Mouse (Mus musculus) MEL-GATA-1-ER (cell line): Measurements from ENCODE around the gene Hist4h4.
A peak's percentile ranks its signal among the peaks of the same experiment; 100 is the strongest.

Experiments
- DNase-seq: peaks from one replicate; pipeline ENCODE4 v3.0.0-alpha.2; 2012; ENCODE audit warnings: low read depth; ENCODE audit errors: extremely low read depth

Gene Hist4h4

DNA sequence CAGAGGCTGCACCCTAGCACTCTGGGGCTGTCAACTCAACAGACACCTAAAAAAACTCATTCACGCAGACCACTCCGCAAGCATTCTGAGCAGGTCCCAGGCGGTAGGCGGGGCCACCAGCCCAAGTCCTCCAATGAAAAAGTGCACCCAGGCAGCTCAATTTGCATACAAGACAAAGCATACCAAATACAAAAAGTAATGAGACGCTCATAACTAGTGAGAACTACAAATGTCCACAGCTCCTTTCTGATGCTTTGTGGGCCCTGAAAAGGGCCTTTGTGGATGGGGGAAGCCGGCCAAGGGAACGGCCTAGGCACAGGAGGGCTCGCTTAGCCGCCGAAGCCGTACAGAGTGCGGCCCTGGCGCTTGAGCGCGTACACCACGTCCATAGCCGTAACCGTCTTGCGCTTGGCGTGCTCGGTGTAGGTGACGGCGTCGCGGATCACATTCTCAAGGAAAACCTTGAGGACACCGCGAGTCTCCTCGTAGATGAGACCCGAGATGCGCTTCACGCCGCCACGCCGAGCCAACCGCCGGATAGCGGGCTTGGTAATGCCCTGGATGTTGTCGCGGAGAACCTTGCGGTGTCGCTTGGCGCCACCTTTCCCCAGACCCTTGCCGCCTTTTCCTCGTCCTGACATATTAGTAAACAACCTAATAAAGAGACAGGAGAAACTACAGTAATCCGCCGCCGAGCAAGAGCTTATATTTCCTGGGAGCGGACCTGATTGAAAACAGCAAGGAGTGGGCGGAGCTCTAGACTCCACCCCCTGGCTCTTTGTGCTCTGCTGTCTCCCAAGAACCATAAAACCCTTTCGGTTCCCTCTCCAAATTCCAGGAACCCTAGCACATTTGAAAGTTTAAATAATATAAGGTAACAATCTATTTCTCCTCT lies at the start of gene Hist4h4:
Gene Hist4h4 (minus strand): TSS at position 677 of the 895 bp plus-strand sequence.
- peak; percentile 98 for DNase-seq

DNA sequence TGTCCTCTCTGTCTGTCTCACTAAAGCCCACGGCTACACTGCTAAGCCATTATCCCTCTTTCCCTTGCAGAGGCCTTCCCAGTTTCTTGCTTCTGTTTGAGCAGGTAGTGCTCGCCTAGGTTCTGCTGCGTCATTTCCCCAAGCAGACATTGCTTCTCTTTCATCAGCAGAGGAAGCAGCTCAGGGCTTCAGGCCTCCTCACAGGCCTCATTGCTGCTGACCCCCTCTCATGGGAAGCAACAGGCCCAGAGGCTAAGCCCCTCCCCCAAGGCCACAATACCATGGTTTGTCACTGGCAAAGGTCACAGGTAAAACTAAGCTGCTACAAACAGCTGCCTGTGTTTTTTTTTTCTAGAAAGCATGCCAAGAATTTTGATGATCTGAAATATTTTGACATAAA lies 48.5 kb upstream of the Hist4h4 start:
- no peak for DNase-seq

DNA sequence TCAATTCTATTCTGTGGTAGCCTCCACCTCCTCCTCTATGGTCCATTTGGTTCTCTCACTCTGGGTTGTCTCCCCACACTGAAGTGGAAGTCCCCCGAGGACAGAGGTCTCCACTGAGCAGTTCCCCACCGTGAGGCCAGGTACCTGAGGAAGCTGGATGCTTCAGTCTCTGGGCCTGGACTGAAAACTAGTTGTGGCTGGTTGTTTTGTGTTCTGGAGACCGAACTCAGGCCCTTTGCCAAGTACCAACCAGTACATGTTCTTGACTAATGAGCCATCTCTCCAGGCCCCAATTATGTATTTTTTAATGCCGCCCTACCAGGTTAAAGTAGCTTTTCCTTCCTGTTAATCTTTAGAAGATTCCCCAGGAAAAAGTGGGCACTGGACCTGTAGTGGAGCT lies 48.1 kb upstream of the Hist4h4 start:
- no peak for DNase-seq

DNA sequence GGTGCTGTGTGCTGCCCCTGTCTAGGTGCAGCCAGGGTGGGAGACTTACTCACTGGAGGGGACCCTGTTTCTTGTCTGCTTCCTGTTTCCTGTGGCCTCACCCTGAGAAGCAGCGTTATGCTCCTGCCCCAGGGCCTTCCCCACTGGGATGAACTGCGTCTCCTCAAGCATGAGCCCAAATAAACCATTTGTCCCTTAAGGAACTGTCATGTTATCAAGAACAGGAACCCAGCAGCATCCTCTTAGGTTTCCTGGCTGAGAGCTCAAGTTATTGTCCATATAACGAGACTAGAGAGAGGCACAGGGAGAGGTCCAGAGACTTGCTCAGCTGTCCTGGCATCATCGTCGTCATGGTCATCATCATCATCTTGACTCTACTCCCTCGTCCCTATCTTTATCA lies 46.1 kb upstream of the Hist4h4 start:
- no peak for DNase-seq

DNA sequence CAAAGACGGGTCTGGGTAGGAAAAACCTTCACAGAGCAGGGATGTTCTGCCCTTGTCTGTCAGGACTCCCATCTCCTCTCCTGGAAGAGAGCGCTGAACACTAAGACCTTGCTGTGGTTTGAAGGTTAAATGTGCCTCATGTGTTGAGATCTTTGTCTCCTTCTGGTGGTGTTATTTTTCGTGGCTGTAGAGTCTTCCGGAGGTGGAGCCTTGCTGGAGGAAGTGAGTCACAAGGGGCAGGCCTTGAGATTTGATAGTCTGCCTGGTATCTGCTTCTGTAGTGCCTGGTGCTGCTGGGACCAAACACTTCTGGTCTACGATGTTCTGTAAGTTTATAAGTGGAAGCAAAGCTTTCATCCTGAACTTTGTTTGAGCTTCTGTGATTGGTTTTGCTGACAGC lies 44.8 kb upstream of the Hist4h4 start:
- no peak for DNase-seq

DNA sequence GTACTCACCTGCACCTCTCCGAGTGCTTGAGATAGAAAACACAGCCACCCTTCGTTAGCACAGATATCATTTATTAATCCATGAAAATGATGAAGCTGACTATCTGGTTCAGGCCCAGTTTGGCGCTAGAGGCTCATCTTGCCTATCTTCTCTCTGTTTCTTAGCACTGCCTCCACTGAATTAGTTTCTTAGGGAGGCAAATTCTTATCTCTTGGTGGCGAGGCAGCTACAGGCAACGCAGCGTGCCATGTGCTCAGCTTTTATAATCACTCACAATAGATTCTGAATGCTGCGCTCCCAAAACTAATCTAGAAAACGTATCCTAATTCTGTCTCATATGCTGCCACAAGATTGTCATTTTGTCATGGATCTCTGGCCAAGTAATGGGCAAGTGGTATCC lies 44.2 kb upstream of the Hist4h4 start:
- DNase-seq: no peak

DNA sequence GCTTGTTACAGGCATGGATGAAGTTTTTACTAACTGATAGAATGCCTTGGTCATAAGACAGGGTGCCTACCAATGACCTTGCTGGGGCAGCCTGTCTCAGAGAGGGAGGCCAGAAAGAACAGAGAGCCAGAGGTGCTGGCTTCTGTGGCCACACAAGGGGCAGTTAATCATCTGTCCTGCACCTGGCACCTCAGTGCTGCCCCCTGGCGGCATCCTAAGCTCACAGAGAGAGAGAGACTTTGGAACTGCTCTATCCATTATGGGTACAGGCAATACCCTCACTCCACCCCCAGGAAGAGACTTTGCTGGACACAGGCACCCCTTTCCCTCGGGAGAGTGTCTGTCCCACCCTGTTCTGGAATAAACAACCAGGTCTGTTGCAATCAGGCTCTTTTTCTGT lies 43.6 kb upstream of the Hist4h4 start:
- DNase-seq: no peak

DNA sequence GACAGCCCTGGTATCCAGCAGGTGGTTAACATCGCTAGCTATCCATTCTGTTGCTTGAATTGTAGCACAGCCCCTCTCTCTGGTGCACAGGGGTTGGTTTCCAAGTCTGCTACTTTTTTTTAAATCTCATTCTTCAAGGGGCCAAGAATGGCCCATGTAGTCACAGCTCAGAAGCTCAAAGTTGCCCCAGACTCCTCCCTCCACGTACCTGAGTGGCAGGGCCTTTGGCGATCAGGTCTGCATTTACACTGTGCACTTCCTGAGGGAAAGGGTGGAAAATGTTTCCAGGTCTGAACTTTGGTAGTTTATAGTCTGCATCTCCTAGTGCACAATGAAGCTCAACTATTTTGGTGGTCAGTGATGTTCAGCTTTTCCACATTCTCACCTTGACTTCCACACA lies 43.1 kb upstream of the Hist4h4 start:
- no peak for DNase-seq

DNA sequence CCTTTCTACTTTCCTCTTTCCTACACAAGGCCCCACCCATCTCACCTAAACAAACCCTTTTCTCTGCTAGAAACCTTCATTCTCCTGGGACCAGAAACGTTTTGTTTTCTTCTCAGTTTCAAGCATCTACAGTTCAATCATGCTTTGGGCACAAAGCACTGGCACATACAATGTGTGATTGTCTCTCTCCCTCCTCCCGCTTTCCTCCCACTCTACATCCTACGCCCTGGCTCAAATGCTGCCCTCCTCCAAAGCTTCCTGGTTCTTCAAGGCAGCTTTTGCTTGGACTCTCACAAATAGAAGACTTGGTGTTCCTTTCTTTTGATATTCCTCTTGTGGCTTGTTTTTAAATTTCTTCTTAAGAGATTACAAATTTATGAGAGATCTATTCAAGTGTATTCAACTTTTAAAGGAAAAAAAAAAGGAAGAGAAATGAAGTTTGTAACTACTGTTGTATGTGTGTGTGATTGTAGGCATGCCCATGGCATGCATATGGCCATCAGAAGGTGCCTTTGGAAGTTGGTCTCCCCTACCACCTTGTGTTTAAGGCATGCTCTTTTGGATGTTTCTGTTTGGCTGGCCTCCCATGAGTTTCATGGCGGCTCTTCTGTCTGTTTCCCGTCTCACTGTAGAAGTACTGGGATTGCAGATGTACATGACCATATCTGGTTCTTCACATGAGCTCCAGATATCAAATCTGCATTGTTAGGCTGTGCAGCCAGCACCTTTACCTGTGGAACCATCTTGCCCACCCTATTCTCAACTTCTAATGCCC lies 41.7 kb upstream of the Hist4h4 start:
- no peak for DNase-seq

DNA sequence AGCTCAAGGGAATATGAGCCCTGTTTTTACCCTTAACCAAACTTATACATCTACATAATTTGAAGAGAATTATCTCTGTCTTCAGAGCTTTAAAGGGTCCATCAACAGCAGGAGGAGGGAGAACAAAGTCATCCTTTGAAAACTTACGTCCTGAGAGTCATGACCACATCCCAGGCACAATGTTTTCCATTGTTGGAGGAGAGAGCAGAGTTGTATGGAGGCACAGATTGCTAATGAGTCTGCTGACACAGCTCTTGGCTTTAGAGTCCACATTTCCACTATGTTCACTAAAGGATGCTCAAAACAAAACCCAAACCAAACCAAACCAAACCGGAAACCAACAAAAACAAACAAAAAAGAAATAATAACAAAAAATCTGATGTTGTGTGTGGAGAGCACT lies 40.7 kb upstream of the Hist4h4 start:
- no peak for DNase-seq

DNA sequence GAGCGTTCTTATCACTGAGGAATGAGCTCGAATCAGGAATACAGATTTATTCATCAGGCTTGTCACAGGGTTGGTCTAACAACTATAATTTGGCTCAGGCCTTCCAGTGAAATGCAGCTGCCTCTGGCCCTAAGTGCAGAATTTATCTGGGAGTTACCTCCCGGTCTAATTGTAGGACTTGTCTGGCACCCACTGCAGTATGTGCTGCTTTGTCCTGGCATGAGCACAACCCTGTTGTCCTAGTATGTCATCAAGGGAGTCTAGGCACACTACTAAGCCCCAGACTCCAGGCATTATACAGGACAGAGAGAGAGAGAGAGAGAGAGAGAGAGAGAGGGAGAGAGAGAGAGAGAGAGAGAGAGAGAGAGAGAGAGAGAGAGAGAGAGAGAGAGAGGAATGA lies 33.1 kb upstream of the Hist4h4 start:
- no peak for DNase-seq

DNA sequence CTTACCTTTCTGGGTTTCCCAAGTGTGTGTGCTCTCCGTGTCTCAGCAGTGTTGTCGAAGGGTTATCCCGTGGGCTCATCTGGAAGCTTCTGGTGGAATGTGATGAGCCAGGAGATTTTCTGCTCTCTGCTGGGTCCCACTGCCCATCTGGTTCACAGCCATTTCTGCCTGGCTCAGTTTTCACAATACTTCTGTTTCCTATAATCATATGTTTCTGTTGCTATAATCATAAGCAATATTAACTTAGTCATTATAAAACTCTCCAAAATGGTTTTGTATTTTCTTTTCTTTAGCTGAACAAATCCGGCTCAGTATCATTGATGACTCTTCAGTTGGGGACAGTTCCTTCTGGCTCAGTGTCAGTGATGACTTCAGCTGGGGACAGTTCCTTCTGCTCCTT lies 31.1 kb upstream of the Hist4h4 start, which contains the start of gene Smco3:
Gene Smco3 (minus strand): TSS at position 101 of the 400 bp plus-strand sequence.
- DNase-seq: no peak

DNA sequence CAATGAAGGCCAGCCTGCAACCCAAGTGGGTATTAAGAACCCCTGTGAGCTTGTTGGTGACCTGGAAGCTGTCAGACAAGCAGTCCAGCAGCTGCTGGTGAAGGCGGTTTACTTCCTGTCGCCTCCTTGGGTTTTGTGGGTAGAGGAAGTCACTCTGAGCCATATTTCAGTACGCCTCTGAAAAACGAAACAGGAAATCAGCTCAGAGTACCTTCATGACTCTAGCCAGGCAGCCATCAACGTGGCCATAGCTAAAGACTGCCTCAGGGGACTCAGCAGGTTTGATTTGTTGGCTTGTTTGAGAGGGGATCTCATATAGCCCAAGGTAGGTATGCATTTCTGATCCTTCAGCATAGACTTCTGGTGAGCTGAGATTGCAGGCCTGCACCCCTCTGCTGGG lies 27.5 kb upstream of the Hist4h4 start:
- DNase-seq: no peak

DNA sequence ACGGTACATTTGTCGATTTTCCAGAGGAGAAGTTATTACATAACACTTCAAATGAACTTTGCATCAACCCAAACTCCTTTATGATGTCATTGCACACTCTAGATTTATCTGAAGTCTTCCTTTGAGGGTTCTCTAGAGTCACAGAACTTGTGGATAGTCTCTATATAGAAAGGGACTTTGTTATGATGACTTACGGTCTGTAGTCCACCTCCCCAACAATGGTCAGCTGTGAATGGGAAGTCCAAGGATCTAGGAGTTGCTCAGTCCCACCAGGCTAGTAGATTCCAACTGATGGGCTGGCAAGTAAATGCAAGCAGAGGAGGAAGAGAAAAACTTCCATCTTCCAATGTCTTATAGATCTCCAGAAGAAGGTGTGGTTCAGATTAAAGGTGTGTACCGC lies 24.5 kb upstream of the Hist4h4 start:
- DNase-seq: no peak

DNA sequence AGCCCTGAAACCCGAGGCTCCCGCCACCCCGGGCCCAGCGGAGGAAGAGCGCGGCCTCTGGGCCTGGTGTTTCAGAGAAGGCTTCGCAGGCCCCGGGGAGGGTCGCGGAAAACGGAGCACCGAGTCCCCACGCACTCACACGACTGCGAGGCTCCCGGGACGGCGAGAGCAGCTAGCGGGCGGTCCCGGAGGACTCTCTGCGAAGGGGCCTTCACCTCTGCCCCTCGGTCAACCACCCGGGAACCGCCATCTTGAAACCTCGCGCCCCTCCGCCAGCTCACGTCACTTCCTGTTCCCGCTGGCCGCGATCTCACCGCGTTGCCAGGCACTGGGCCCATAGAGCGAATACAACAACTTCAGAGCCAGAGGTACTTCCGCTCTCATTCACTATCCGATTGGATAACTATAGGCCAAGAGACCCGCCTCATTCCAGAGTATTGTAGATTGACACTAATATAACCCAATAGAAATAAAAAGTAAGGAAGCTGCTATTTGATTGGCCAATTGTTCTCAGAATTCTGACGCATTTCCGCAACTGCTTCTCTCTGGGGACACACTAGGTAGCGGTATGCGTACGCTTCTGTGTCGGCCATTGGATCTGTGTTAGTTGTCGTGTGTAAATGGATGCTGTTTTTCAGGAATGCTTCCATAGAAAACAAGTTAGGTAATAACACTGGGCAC lies 23.8 kb upstream of the Hist4h4 start, which contains the start of gene Wbp11:
Gene Wbp11 (minus strand): TSS at position 353 of the 681 bp plus-strand sequence.
- peak; percentile 99 for DNase-seq

DNA sequence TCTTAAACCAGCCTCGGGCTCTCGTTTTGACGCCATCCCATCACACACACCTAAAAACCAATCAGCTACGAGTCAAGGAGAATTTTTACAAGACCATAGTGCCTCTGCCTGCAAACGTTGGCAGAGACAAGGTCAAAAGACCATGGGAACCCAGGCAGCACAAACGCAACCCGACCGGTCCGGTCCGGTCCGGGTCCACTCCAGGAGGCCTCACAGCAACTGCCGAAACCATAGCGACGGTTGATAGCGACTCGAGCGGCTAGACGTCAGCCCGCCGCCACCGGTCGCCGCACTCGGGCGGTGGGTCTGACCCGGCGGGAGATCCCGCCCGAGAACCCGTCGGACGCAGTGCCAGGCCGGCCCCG lies 23.3 kb upstream of the Hist4h4 start, which contains the start of gene BC049715:
Gene BC049715 (plus strand): TSS at position 111 of the 365 bp plus-strand sequence.
- no peak for DNase-seq

DNA sequence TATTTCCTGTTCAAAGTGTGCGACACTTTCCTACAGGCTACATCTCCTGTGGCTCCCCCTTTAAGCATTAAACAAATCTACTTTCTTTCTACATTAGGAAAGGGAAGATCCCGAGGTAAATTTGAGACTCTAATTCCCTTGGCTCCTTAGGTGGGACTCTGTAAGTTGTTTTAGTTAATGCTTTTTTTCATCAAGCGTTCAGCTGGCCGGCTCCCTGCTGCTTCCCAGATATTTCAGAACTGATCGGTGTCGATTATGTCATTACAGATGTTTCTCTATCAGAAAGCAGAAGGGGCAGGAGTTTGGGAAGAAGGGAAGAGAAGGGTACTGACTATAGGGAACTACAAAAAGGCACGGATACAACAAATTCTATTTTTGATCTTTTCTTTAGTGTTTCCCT lies 22.9 kb upstream of the Hist4h4 start:
- no peak for DNase-seq

DNA sequence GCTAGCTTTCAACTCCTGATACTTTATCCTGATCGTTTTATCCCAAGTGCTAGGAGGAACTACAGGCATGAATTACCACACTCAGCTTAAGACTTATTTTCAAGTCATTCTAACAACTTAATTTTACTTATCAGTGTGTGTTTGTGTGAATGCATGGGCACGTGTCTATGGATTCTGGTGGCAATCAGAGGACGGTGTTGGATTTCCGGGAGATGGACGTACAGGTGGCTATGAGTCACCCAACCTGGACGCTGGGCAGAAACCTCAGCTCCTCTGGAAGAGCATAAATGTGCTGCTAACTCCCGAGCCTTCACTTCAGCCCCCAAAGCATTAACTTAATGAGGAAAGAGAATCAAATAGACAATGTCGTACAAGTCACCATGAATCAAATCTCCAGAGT lies 20.8 kb upstream of the Hist4h4 start:
- DNase-seq: no peak

DNA sequence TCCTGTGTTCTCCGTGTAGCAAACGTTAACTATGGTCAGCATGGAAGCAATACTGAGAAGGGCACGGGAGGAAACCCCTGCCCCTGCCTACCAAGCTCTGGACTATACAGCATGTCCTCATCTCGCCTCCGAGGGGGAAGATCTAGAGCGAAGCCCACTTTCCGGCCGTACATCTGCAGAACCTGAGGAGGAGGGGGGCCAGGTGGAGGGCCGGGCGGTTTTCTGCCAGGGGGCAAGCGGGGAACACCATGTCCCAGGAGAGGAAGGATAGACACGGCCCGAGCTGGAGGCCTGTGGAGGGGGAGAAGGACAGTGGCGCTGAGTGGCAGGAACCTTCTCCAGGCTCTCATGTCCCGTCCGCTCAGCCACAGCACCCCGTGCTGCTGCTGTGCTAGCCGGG lies 16.9 kb upstream of the Hist4h4 start:
- no peak for DNase-seq

DNA sequence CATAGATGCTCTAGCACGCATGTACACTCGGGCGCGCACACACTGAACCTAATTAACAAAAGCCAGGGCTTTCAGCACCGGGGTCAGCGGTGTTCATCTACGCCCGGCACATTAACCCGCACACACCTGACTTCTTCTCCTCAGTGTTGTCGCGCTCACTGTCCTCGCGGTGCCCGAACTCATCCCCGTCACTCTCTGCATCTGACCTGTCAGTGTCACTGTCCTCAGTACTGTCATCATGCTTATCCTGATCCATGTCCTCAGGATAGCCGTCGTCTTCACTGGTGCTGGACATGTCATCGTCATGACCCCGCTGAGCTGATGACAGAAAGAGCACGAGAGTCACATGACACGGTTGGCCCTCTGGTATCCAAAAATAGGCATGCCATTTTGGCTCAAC lies 16.2 kb upstream of the Hist4h4 start:
- DNase-seq: no peak

DNA sequence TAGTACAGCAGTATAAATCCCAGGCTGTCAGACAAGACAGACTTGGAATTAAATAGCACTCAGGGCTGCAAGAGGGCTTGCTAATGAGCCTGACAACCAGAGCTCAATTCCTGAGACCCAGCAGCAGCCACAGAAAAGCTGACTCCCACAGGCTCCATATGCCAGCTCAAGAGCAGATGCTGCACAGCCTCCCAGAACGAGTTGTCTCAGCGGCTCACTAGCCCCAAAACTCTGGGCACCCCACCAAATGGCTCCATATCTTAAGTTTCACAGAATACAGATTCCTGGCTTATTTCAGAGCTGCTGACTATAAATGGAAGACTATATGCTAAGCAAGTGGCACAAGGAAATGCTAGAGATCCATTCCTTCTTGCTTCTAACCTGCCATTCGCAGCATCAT lies 13.3 kb upstream of the Hist4h4 start:
- DNase-seq: no peak

DNA sequence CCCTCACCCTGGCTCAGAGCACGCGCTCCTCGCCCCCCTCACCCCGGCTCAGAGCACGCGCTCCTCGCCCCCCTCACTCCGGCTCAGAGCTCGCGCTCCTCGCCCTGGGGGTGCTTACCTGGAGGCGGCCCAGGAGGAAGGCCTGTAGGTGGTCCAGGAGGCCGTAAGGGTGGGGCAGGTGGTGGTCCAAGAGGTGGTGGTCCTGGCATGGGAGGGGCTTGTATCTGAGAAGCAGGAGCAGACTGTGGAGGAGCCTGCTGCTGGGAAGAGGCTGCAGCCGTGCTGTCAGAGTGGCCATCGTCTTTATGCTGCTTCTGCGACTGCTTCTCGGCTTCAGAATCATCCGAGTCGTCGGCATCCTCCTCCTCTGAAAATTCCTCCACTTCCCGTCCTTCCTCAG lies 12.6 kb upstream of the Hist4h4 start:
- no peak for DNase-seq
